Mouse (Mus musculus) erythroid progenitor cell, adult 5-6 weeks (primary cell): Measurements from ENCODE around the gene Lct. TPM values are rescaled to one million over a fixed set of nuclear protein-coding genes. Genes with fewer than 3 reads are reported as not detected.

ENCODE experiments used
- total RNA-seq, 2 experiments: library from RNA; stranded (forward) in 1 of 2; stranded (reverse) in 1 of 2; fragments of 150-400 nt in 1 of 2; fragments of 186-747, 209-891 nt in 1 of 2; gene quantifications; 2 replicates each; pipeline versions ENCODE4 v1.2.3 to v1.2.4; 2015 to 2017; ENCODE audit warnings: low replicate concordance in 2 of 2

Gene Lct
- total RNA-seq, 2 experiments from 2014 or later: not detected

Other genes starting within 250 kb of the Lct start
- gene Zranb3, start 225.3 kb downstream of the Lct start, total RNA-seq (2015; ENCODE audit: low replicate concordance): 19.7 and 21.3 TPM in 2 replicates
- 24.9 and 27.8 TPM in 2 replicates for gene Zranb3, start 225.3 kb downstream of the Lct start, total RNA-seq (2017; ENCODE audit: low replicate concordance)
- 261 and 269 TPM in 2 replicates for gene R3hdm1, start 225.0 kb downstream of the Lct start, total RNA-seq (2015; ENCODE audit: low replicate concordance)
- gene R3hdm1, start 225.0 kb downstream of the Lct start, total RNA-seq (2017; ENCODE audit: low replicate concordance): 254 and 263 TPM in 2 replicates
- gene Ubxn4, start 84.4 kb downstream of the Lct start, total RNA-seq (2015; ENCODE audit: low replicate concordance): 10.1 and 13.4 TPM in 2 replicates
- 52.7 and 62.5 TPM in 2 replicates for gene Ubxn4, start 84.4 kb downstream of the Lct start, total RNA-seq (2017; ENCODE audit: low replicate concordance)
- 169 and 205 TPM in 2 replicates for gene Mcm6, start 31.3 kb upstream of the Lct start, total RNA-seq (2015; ENCODE audit: low replicate concordance)
- gene Mcm6, start 31.3 kb upstream of the Lct start, total RNA-seq (2017; ENCODE audit: low replicate concordance): 222 and 247 TPM in 2 replicates
- gene Dars, start 89.0 kb upstream of the Lct start, total RNA-seq (2015; ENCODE audit: low replicate concordance): 25.2 and 66.7 TPM in 2 replicates
- 42.2 and 45.6 TPM in 2 replicates for gene Dars, start 89.0 kb upstream of the Lct start, total RNA-seq (2017; ENCODE audit: low replicate concordance)